Mouse (Mus musculus) midbrain, embryonic 10.5 days (tissue): Measurements from ENCODE around the gene Mob3b. TPM values are rescaled to one million over a fixed set of nuclear protein-coding genes. Genes with fewer than 3 reads are reported as not detected.

Experiments used
- DNase-seq: peaks from one replicate; pipeline ENCODE4 v3.0.0-alpha.2; 2017; ENCODE audit warnings: low spot score
- H3K27ac ChIP-seq: fragments of 300-500 bp; sonication (generic); replicated peaks from 2 replicates; pipeline ENCODE4 v1.5.1; 2016; ENCODE audit warnings: mild to moderate bottlenecking
- H3K27me3 ChIP-seq: fragments of 300-500 bp; sonication (generic); 2 replicates; pipeline ENCODE4 v1.6.1; 2016; ENCODE audit warnings: low read depth, mild to moderate bottlenecking; ENCODE audit not compliant: poor library complexity, severe bottlenecking
- H3K36me3 ChIP-seq: fragments of 300-500 bp; sonication (generic); 2 replicates; pipeline ENCODE4 v1.6.1; 2016; ENCODE audit warnings: mild to moderate bottlenecking, moderate library complexity
- H3K4me1 ChIP-seq: fragments of 300-500 bp; sonication (generic); 2 replicates; pipeline ENCODE4 v1.6.1; 2016
- H3K4me3 ChIP-seq: fragments of 300-500 bp; sonication (generic); 2 replicates; pipeline ENCODE4 v1.5.1; 2016; ENCODE audit warnings: mild to moderate bottlenecking, moderate library complexity
- H3K9me3 ChIP-seq: fragments of 300-500 bp; sonication (generic); replicated peaks from 2 replicates; pipeline ENCODE4 v1.6.1; 2016; ENCODE audit warnings: mild to moderate bottlenecking
- WGBS: fragments of 180-500 bp; shearing (Covaris S2); methylation state at CpG from one replicate; pipeline ENCODE4 v1.1.7; 2016; 5-methylcytosine and 5-hydroxymethylcytosine counted together
- polyA plus RNA-seq: library from polyadenylated mRNA; unstranded; fragments of >200 nt; fragmentation: Nextera tagmentation; extraction: Ambion mirVana; gene quantifications from 2 replicates; pipeline ENCODE4 v1.2.1, GENCODE M21; 2016

Mob3b gene
- polyA plus RNA-seq, 1 experiment from 2014 or later, result 19.8 TPM

DNA sequence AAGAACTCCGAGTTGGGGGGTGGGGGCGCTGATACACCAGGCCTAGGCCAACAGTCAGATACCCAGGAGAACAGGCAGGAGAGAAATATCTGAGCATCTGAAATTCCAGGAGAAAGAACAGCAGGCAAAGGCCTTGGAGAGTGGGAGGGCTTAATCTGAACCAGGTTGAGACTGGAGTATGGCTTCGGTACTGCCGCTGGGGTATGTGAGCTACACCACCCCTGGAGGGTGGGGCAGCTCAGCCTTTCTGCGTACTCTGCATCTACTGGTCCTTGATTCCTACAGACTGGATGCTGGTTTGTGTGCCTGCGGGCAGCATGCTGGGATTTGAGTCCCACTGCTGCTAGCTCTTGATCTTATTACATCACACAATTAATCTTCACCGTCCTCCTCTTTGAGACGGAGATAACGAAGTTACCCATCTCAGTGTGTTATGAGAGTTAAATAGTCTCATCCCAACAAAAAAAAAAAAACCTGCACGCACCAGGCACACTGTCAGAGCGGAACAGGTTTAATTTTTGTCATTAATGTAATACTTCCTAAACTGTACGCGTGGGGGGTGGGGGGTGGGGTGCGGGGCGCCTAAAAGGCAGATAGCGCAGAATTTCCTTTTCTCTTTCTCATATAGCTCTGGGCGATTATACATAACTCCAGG lies 57.9 kb downstream of the Mob3b start:
- Histone ChIP-seq H3K4me1 (peaks cover 43% of the 10 kb centered on the region), H3K27ac (peak overlapping the region; percentile 75), H3K27me3 (no peaks in the 10 kb centered on the region), H3K36me3 (peaks cover 3% of the 10 kb centered on the region; the same call in 1 of the 2 replicates), H3K9me3 (no peaks in the 10 kb centered on the region), H3K4me3 (peak overlapping the region; percentile 49)
- DNase-seq, result no peak
- WGBS, result 30% methylated on average over 17 of the region's 17 CpGs

DNA sequence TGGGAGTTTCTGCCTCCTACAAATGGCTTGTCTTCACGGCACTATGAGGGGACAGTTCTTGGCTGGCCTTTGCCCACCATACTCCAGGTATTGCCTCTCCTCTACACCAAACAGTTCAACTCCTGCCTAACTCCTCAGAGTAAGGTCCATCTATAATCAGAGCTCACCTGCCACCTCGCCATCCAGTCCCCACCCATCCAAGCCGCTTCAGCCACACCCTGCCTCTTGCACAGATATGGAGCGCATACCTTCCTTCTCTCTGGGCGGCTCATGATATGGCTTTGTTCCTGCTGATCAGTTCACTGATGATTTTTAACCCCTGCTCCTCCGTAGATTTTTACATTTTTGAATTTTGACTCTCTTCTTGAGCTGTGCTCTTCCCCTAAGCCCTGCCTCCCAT lies 58.7 kb downstream of the Mob3b start:
- Histone ChIP-seq H3K36me3 (peaks cover 3% of the 10 kb centered on the region; the same call in 1 of the 2 replicates), H3K9me3 (no peaks in the 10 kb centered on the region), H3K4me1 (peaks cover 40% of the 10 kb centered on the region), H3K27me3 (no peaks in the 10 kb centered on the region), H3K27ac (no peak overlapping the region; the same call in 1 of the 2 replicates), H3K4me3 (no peak overlapping the region)
- WGBS, result 86% methylated on average over 6 of the region's 6 CpGs
- DNase-seq, result no peak

DNA sequence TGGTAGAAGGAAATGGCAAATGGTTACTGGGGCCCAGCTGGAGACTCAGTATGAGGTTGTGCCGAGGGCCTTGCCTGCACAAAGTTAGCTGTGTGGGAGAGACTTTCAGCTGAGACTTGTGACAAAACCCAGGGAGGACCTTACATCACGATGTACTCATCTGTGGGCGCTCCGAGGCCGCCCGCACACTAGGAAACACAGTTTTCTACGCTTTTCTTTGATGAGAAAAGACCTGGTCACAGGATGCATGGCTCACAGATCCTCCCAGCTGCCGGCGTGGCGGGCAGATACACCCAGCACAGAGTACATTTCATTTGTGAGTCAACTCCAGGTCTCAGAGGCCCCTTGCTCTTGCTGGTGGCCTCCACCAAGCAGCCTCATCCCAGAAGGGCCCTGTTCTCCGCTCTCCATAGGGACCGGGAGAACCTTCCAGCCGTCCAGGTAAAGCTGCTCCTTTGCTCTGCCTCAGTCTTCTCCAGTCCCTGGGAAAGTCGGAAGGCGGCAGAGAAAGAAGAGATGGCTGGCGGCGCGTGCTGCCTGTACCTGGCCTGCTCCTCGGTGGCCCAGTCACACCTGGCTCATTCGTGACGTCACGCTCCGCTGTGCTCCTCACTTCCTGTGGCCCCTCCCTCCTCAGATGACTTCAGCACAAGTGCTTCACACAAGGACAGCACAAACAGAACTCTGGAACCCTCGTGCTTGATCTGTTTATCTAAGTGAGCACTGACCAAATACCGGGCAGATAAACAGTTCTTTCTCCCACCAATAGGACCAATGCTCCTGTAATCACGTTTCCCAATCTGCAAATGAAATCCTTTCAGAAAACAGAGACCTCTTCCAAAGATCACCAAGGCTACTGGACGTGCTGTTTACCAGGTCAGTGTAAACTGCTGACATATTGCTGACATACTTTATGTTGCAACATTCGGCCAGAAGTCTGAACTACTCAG lies 60.8 kb downstream of the Mob3b start:
- H3K36me3 ChIP-seq, result peaks cover 3% of the 10 kb centered on the region; the same call in 1 of the 2 replicates
- 82% methylated on average over 28 of the region's 28 CpGs for WGBS
- no peak overlapping the region for H3K4me3 ChIP-seq
- no peak overlapping the region for H3K27ac ChIP-seq
- peaks cover 37% of the 10 kb centered on the region for H3K4me1 ChIP-seq
- H3K9me3 ChIP-seq, result no peaks in the 10 kb centered on the region
- H3K27me3 ChIP-seq, result no peaks in the 10 kb centered on the region
- no peak for DNase-seq

DNA sequence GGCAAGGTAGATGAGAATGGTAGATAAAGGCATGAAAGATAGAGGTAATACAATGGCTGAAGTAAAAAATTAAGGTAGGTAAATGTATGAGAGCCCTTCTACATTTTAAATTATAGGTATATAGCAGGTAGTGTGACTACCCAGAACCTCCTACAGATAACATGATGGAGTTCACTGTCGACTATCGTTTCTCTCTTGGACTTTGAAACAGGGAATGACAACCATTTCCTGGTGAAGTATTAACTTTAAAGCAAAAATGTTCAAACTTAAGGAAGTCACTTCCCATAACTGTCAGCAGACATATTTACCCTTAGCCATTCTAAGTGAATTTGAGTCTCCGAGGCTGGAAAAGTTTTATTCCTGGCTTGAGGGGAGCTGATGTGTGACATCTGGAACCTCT lies 64.8 kb downstream of the Mob3b start:
- no peak for DNase-seq
- Histone ChIP-seq H3K4me1 (peaks cover 9% of the 10 kb centered on the region; the same call in 1 of the 2 replicates), H3K27me3 (no peaks in the 10 kb centered on the region), H3K9me3 (no peaks in the 10 kb centered on the region), H3K36me3 (peaks cover 3% of the 10 kb centered on the region; the same call in 1 of the 2 replicates), H3K27ac (no peak overlapping the region), H3K4me3 (no peak overlapping the region)
- WGBS, result 89% methylated on average over 3 of the region's 3 CpGs

DNA sequence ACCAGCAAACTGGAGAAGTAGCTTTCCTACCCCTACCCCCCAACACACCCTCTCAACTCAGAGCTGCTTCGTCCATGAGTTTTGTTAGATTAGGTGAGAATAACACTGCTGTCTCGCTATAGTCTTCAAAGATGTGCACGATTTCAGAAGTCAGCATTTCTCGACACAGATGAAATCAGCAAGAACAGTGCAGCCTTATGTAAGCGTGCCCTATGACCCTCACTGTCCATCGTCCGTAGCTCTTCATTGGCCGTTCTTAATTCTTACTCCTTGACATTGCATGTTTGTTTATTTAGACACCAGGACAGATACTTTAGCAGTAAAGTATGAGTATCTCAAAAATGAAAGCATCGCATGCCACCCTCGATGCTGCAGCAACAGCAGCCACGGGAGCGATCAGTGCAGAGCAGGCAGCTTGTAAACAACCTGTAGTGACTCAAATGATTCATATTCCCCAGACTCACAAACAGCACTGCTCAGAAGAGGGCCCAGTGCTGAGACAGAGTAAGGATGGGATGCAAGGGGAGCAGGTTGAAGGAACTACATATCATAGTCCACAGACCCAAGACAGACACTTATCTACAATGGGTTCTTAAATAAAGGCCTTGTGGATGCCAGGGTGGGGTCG lies 66.0 kb downstream of the Mob3b start:
- Histone ChIP-seq H3K27ac (no peak overlapping the region), H3K9me3 (no peaks in the 10 kb centered on the region), H3K36me3 (no peaks in the 10 kb centered on the region), H3K27me3 (no peaks in the 10 kb centered on the region), H3K4me3 (no peak overlapping the region), H3K4me1 (no peaks in the 10 kb centered on the region)
- no peak for DNase-seq
- WGBS, result 87% methylated on average over 13 of the region's 13 CpGs

DNA sequence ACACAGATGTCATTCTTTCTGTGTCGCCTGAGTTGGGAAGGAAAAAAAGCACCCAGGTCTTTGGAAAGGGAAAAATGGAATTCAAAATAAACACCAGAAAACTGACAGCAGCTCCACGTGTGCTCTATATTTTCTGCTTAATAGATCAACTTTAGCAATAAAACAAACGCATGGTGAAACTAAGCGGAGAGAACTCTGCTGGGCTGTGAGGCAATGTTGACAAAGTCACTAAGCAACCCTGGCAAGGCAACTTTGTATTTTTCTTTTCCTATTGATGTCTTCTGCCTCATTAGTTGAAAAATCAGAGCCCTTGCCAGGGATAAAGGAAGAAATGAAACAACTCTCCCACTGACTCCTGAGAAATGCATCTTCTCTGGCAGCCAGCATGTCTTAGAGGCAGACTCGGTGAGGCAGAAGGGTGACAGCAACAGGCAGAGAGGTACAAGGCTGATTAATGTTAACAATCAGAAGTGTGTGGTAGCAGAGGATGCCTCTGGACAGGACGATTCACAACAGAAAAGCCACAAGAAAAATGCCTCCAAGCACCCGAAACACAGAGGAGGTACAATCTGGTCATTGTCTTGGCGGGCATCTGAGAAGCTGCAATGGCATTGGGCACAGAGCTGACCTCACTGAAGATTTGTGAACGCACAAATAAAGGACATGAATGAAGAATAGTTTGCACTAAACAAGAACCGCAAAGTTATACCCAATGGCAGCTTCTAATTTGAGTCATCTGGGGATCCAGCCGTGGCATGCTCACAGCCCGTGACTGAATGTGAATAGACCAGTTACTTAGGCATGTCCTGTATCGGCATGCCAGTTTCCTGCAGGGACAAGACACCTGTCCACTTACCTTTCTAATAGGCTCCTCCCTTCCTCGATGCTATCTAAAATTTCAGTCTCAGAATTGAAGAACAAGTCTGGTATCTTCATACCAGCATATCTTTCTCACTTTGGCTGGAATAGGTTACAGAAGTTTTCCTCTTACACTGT lies 67.7 kb downstream of the Mob3b start:
- no peaks in the 10 kb centered on the region for H3K36me3 ChIP-seq
- no peaks in the 10 kb centered on the region for H3K4me1 ChIP-seq
- no peak overlapping the region for H3K27ac ChIP-seq
- WGBS, result 87% methylated on average over 14 of the region's 14 CpGs
- H3K4me3 ChIP-seq, result no peak overlapping the region
- DNase-seq, result no peak
- no peaks in the 10 kb centered on the region for H3K9me3 ChIP-seq
- no peaks in the 10 kb centered on the region for H3K27me3 ChIP-seq

DNA sequence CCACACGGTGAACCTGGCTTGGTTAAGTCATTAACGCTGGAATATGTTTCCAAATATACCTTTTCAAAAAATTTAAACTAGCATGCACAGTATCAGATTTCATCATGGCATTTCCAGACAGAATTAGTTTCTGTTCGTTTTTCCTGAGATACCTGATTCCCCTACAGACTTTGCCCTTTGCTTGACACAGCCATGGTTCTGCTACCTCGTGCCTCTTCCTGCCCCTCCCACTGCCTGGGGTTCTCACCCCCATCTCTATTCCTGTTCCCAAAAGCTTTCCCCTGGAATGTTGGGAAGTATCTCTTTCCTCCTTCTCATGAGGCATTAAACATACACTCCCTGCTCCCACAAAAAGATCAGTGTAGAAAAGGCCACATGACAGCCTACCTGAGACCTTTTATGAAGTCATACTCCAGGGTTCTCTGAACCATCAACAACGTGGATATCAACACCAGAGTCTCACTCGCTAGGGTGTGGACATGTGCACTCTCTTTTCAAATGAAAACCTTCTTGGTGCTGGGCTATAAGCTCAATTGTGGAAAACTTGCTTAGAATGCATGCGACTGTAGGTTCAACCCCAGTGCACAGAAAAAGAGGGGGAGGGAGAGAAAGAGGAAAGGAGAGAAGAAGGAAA lies 71.1 kb downstream of the Mob3b start:
- 84% methylated on average over 7 of the region's 7 CpGs for WGBS
- no peaks in the 10 kb centered on the region for H3K27me3 ChIP-seq
- H3K9me3 ChIP-seq, result no peaks in the 10 kb centered on the region
- no peak for DNase-seq
- no peak overlapping the region for H3K27ac ChIP-seq
- no peaks in the 10 kb centered on the region for H3K4me1 ChIP-seq
- H3K36me3 ChIP-seq, result peaks cover 19% of the 10 kb centered on the region
- H3K4me3 ChIP-seq, result no peak overlapping the region

DNA sequence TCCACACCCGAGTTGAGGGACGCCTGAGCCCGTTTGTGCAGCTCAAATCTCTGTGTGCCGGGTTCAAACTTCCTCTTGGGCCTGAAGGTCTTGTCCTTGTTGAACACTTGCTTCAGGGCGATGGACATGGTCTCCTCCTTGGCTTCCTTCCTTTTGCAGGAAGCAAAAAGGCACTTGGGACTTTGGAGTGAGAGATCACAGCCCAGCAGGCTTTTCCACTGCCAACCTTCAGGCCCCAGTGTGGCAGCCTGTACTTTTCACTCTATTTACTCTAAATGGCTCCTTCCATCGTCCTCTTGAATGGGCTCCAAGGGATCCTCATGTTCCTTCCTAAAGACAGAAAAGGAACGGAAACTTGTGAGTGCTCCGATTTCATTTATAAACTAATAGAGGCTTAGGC lies 73.2 kb downstream of the Mob3b start:
- Histone ChIP-seq H3K9me3 (no peaks in the 10 kb centered on the region), H3K27me3 (no peaks in the 10 kb centered on the region), H3K4me3 (no peak overlapping the region), H3K4me1 (no peaks in the 10 kb centered on the region), H3K27ac (no peak overlapping the region), H3K36me3 (peaks cover 33% of the 10 kb centered on the region)
- WGBS, result 93% methylated on average over 8 of the region's 8 CpGs
- DNase-seq, result no peak

DNA sequence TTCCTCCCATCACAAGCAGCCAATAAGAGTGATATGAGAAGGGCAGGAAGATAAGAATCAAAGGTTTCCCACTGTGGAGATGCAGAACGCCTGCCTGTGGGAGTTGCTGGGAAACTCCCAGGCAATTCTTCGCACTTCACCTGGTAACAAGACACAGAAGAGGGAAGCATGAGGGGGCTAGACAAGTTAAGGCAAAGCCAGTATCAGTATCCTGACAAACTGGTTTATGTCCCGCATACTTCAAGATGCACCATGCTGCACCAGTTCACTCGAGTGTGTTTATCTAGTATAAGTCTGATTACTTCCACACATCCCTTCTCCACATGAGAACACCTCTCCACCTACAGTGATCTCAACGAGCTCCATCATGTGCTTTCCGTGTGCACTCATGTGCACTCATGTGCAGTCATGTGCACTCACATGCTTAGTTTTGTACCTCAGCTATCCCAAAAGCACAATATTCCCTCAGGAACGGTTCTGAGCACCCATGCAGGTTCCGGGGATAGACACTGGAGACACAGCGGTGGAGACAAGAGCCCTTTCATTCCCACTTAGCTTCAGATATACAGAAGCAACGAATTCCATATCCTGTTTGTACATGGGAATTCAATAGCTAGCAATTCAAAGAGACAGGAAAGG lies 74.7 kb downstream of the Mob3b start:
- Histone ChIP-seq H3K9me3 (no peaks in the 10 kb centered on the region), H3K4me1 (no peaks in the 10 kb centered on the region), H3K27ac (no peak overlapping the region), H3K36me3 (peaks cover 39% of the 10 kb centered on the region), H3K4me3 (no peak overlapping the region), H3K27me3 (no peaks in the 10 kb centered on the region)
- 85% methylated on average over 10 of the region's 10 CpGs for WGBS
- no peak for DNase-seq

DNA sequence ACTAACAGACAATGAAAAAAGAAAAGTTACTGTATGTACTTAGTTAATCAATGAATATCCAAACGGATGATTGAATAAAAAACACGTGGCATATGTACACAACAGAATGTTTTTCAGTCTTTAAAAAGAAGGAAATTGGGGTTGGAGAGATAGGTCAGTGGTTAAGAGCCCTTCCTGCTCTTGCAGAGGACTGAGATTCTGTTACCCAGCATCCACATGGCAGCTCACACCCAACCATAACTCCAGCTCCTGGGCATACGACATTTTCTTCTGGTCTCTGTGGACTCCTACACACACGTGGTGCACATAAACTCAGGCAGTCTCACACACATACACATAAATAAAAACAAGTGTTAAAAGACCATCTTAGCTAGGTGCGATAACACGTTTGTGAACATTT lies 77.0 kb downstream of the Mob3b start:
- H3K4me3 ChIP-seq, result no peak overlapping the region
- 93% methylated on average over 6 of the region's 6 CpGs for WGBS
- no peak for DNase-seq
- no peak overlapping the region for H3K27ac ChIP-seq
- H3K9me3 ChIP-seq, result no peaks in the 10 kb centered on the region
- no peaks in the 10 kb centered on the region for H3K27me3 ChIP-seq
- H3K36me3 ChIP-seq, result peaks cover 39% of the 10 kb centered on the region
- no peaks in the 10 kb centered on the region for H3K4me1 ChIP-seq

DNA sequence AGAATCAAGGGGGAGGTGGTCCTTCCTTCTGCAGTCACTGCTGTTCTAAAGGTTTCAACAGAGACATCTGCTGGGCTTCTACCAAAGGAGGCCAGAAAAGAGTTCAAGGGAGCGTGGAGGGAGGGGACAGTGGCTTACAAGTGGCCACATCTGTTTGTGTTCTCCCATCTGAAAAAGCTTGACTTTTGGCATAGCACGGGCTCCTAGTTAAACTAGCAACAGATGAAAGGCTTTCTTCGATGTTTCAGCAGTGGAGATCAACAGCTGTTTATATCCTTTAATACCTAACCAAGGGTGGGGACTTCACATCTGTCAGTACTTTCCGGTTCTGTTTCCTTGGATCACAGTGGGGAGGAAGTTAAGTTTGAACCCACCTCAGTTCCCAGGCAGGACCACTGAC lies 88.5 kb downstream of the Mob3b start:
- 72% methylated on average over 4 of the region's 4 CpGs for WGBS
- no peak for DNase-seq
- Histone ChIP-seq H3K36me3 (no peaks in the 10 kb centered on the region), H3K4me3 (no peak overlapping the region), H3K27ac (no peak overlapping the region), H3K9me3 (no peaks in the 10 kb centered on the region), H3K4me1 (peaks cover 23% of the 10 kb centered on the region), H3K27me3 (no peaks in the 10 kb centered on the region)
